8 mouse cellular contexts compared by ENCODE assay signal in genomic region chr5:93206109-93207005, GRCm38 (mm10). TPM values are rescaled to one million over a fixed set of nuclear protein-coding genes. Genes with fewer than 3 reads are reported as not detected.
DNase-seq lines count a peak whose midpoint lies in the region; ATAC-seq and TF ChIP-seq lines count a peak whose summit lies in the region.

Gene Ccni (minus strand): TSS chr5:93206495.
Gene 2010109A12Rik (plus strand): TSS chr5:93206518.

- H3K4me2 ChIP-seq in forebrain, postnatal 0 days (ENCODE audit: low read depth) = peak within 1 kb of the TSS; percentile 68
- H3K4me2 ChIP-seq in lung, embryonic 16.5 days (ENCODE audit: low read depth, low read length) = peak within 1 kb of the TSS; percentile 86

- H3K79me2 ChIP-seq in MEL (ENCODE audit: control insufficient read depth, insufficient read depth, low read length, poor library complexity) = peaks cover 21% of the 10 kb centered on the region

- H3K36me3 ChIP-seq in MEL (ENCODE audit: control insufficient read depth in 1 of 2, insufficient read depth in 2 of 2, low read length in 2 of 2) = peaks cover 6 to 23% of the 10 kb centered on the region in 2 experiments
- H3K36me3 ChIP-seq in forebrain, postnatal 0 days (ENCODE audit: insufficient read depth) = peaks cover 4% of the 10 kb centered on the region; the same call in 1 of the 2 replicates
- H3K36me3 ChIP-seq in lung, embryonic 16.5 days (ENCODE audit: control insufficient read depth, insufficient read depth, low read length) = peaks cover 2% of the 10 kb centered on the region; the same call in 1 of the 2 replicates

- no peaks in the 10 kb centered on the region for H3K9me3 ChIP-seq in MEL (replicated peaks; ENCODE audit: insufficient read depth, low read length)
- H3K9me3 ChIP-seq in forebrain, postnatal 0 days (ENCODE audit: low read length) = no peaks in the 10 kb centered on the region
- H3K9me3 ChIP-seq in lung, embryonic 16.5 days (ENCODE audit: control insufficient read depth, low read length) = no peaks in the 10 kb centered on the region

- peak; percentile 97 for DNase-seq in MEL (ENCODE audit: low read depth, low spot score)
- peak; percentile 96 to 98 for DNase-seq in cerebellum, adult 2 months
- DNase-seq in forebrain, postnatal 0 days = peak; percentile 99
- DNase-seq in layer of hippocampus, adult 9-10 months (ENCODE audit: low spot score) = peak; percentile 96
- peak; percentile 91 for DNase-seq in ovary, postnatal 10 days (ENCODE audit: low spot score)
- peak; percentile 94 to 95 for DNase-seq in thymus, postnatal 10 days (ENCODE audit: low spot score in 2 of 2)

- H3K27me3 ChIP-seq in MEL (ENCODE audit: control insufficient read depth in 1 of 2, insufficient read depth in 2 of 2, low read length in 2 of 2) = no peaks in the 10 kb centered on the region
- H3K27me3 ChIP-seq in cerebellum, adult 2 months (ENCODE audit: control insufficient read depth, insufficient read depth, low read length) = no peaks in the 10 kb centered on the region
- H3K27me3 ChIP-seq in forebrain, postnatal 0 days (ENCODE audit: insufficient read depth, low read length) = no peaks in the 10 kb centered on the region
- H3K27me3 ChIP-seq in lung, embryonic 16.5 days (ENCODE audit: control insufficient read depth, insufficient read depth, low read depth, low read length) = no peaks in the 10 kb centered on the region

- H3K27ac ChIP-seq in MEL (ENCODE audit: control insufficient read depth, low read depth, low read length) = peak within 1 kb of the TSS; percentile 90
- peak within 1 kb of the TSS; percentile 98 for H3K27ac ChIP-seq in cerebellum, adult 2 months (ENCODE audit: insufficient read depth, low read length)
- peak within 1 kb of the TSS; percentile 91 for H3K27ac ChIP-seq in forebrain, postnatal 0 days (ENCODE audit: low read depth, low read length)
- H3K27ac ChIP-seq in lung, embryonic 16.5 days (ENCODE audit: low read length) = peak within 1 kb of the TSS; percentile 97

- peaks cover 0 to 3% of the 10 kb centered on the region in 2 experiments; a peak in 1 of 4 replicates for H3K4me1 ChIP-seq in MEL (ENCODE audit: control insufficient read depth in 1 of 2, insufficient read depth in 2 of 2, low read length in 2 of 2)
- H3K4me1 ChIP-seq in cerebellum, adult 2 months (ENCODE audit: control insufficient read depth, insufficient read depth, low read length) = no peaks in the 10 kb centered on the region; the same call in 1 of the 2 replicates
- peaks cover 14% of the 10 kb centered on the region; the same call in 1 of the 2 replicates for H3K4me1 ChIP-seq in forebrain, postnatal 0 days (ENCODE audit: insufficient read depth)
- peaks cover 10% of the 10 kb centered on the region for H3K4me1 ChIP-seq in lung, embryonic 16.5 days (replicated peaks; ENCODE audit: control insufficient read depth, insufficient read depth, low read length)

- H3K9ac ChIP-seq in MEL (ENCODE audit: control insufficient read depth, low read depth, low read length, poor library complexity, severe bottlenecking) = peak within 1 kb of the TSS; percentile 92
- H3K9ac ChIP-seq in forebrain, postnatal 0 days = peak within 1 kb of the TSS; percentile 85
- peak within 1 kb of the TSS; percentile 97 for H3K9ac ChIP-seq in lung, embryonic 16.5 days (ENCODE audit: low read length)

- TF ChIP-seq CTCF in MEL (IDR thresholded peaks at IDR 0.05 in 2 of 3, conservative IDR thresholded peaks at IDR 0.05 in 1 of 3; ENCODE audit: control insufficient read depth in 1 of 3, insufficient read depth in 1 of 3, low read depth in 2 of 3, low read length in 3 of 3, poor library complexity in 1 of 3, severe bottlenecking in 1 of 3) = no peak
- no peak for TF ChIP-seq CTCF in cerebellum, adult 2 months (IDR thresholded peaks at IDR 0.05; ENCODE audit: borderline replicate concordance, insufficient read depth, low read depth, low read length)
- TF ChIP-seq CTCF in forebrain, postnatal 0 days (IDR thresholded peaks at IDR 0.05; ENCODE audit: low read depth) = 0 out of 2 replicates have a peak, but pooled peaks have one; percentile 1

- no peak for TF ChIP-seq RAD21 in MEL (IDR thresholded peaks at IDR 0.05; ENCODE audit: low read depth, low read length)

- WGBS in cerebellum, adult 2 months = under 1% methylated on average over 79 of the region's 79 CpGs
- 1% methylated on average over 75 of the region's 79 CpGs for WGBS in forebrain, postnatal 0 days
- WGBS in lung, embryonic 16.5 days = under 1% methylated on average over 79 of the region's 79 CpGs

- peak within 1 kb of the TSS; percentile 91 to 93 for H3K4me3 ChIP-seq in MEL (ENCODE audit: control insufficient read depth in 1 of 2, insufficient read depth in 1 of 2, low read depth in 2 of 2, low read length in 2 of 2)
- peak within 1 kb of the TSS; percentile 100 for H3K4me3 ChIP-seq in cerebellum, adult 2 months (replicated peaks; ENCODE audit: insufficient read depth, low read depth, low read length)
- H3K4me3 ChIP-seq in forebrain, postnatal 0 days (ENCODE audit: low read depth, low read length) = peak within 1 kb of the TSS; percentile 86
- peak within 1 kb of the TSS; percentile 88 for H3K4me3 ChIP-seq in lung, embryonic 16.5 days (ENCODE audit: low read length)

- no peak for TF ChIP-seq EP300 in MEL (IDR thresholded peaks at IDR 0.05; ENCODE audit: low read depth in 1 of 2, low read length in 2 of 2)

- ATAC-seq in forebrain, postnatal 0 days = peak; percentile 97
- peak; percentile 93 to 94 for ATAC-seq in hematopoietic stem cell, adult 5-6 weeks (replicated peaks in 1 of 2; ENCODE audit: insufficient read depth in 1 of 2, low FRiP score in 2 of 2, low TSS enrichment in 1 of 2, low read depth in 1 of 2, poor library complexity in 2 of 2, severe bottlenecking in 2 of 2)
- ATAC-seq in lung, embryonic 16.5 days (ENCODE audit: low read depth) = peak; percentile 97

- peak; percentile 53 to 91; a peak in 3 of 4 replicates for TF ChIP-seq POLR2A in MEL (IDR thresholded peaks at IDR 0.05; ENCODE audit: control insufficient read depth in 1 of 2, insufficient read depth in 1 of 2, low read depth in 1 of 2, low read length in 2 of 2, poor library complexity in 1 of 2)
- peak; percentile 73 for TF ChIP-seq POLR2A in cerebellum, adult 2 months (IDR thresholded peaks at IDR 0.05; ENCODE audit: borderline replicate concordance, insufficient read depth, low read length)

TF ChIP-seq in MEL, 35 proteins besides CTCF, POLR2A, EP300 and RAD21 (continues in another document):
- TF ChIP-seq USF1 (IDR thresholded peaks at IDR 0.05; ENCODE audit: low read depth, low read length) (no peak), E2F4 (IDR thresholded peaks at IDR 0.05; ENCODE audit: borderline replicate concordance, low read depth, low read length) (no peak), NRF1 (IDR thresholded peaks at IDR 0.05; ENCODE audit: insufficient read depth, low read depth, low read length, poor library complexity, severe bottlenecking) (peak; percentile 92), MAFK (IDR thresholded peaks at IDR 0.05; ENCODE audit: borderline replicate concordance, low read depth, low read length) (no peak), TBP (IDR thresholded peaks at IDR 0.05; ENCODE audit: low read depth, low read length) (peak; percentile 73), SIN3A (IDR thresholded peaks at IDR 0.05; ENCODE audit: low read length) (peak; percentile 83), MYB (IDR thresholded peaks at IDR 0.05; ENCODE audit: low read depth, low read length) (no peak), MXI1 (IDR thresholded peaks at IDR 0.05; ENCODE audit: low read depth, low read length) (peak; percentile 66), MAX (IDR thresholded peaks at IDR 0.05; ENCODE audit: low read length) (peak; percentile 76), RCOR1 (IDR thresholded peaks at IDR 0.05; ENCODE audit: low read depth, low read length) (0 out of 2 replicates have a peak, but pooled peaks have one; percentile 34), ELF1 (IDR thresholded peaks at IDR 0.05; ENCODE audit: low read depth, low read length) (0 out of 2 replicates have a peak, but pooled peaks have one; percentile 24), GATA1 (IDR thresholded peaks at IDR 0.05; ENCODE audit: low read depth, low read length) (0 out of 2 replicates have a peak, but pooled peaks have one; percentile 25), MAZ (IDR thresholded peaks at IDR 0.05; ENCODE audit: low read depth, low read length) (peak; percentile 29; the same call in 1 of the 2 replicates), POLR2AphosphoS5 (IDR thresholded peaks at IDR 0.05; ENCODE audit: borderline replicate concordance, low read depth, low read length) (peak; percentile 34; the same call in 1 of the 2 replicates), ZKSCAN1 (IDR thresholded peaks at IDR 0.05; ENCODE audit: low read depth, low read length) (no peak), HCFC1 (IDR thresholded peaks at IDR 0.05; ENCODE audit: low read depth, low read length) (peak; percentile 70), KAT2A (conservative IDR thresholded peaks at IDR 0.05; ENCODE audit: low read depth, low read length) (peak; percentile 69), BHLHE40 (IDR thresholded peaks at IDR 0.05; ENCODE audit: borderline replicate concordance, low read depth, low read length) (no peak), ETS1 (IDR thresholded peaks at IDR 0.05; ENCODE audit: low read depth, low read length) (peak; percentile 70; the same call in 1 of the 2 replicates), POLR2AphosphoS2 (IDR thresholded peaks at IDR 0.05; ENCODE audit: low read length) (peak; percentile 80), ZMIZ1 (IDR thresholded peaks at IDR 0.05; ENCODE audit: low read depth, low read length) (peak; percentile 79)

RNA-seq across cellular contexts. Expression of gene Ccni, which starts in this region (rescaled TPM):
- 33.4 and 45.1 TPM in 2 replicates for total RNA-seq in MEL (2012; rRNA removed)
- polyA plus RNA-seq in MEL (2012; ENCODE audit: insufficient read depth in 1 of 2, insufficient read length in 2 of 2, low read depth in 1 of 2, low replicate concordance in 2 of 2, missing spikeins in 1 of 2) = 100 to 1,000 TPM in 1 of 2 experiments, 10 to 100 TPM in 1; 83.2 to 199 TPM
- 176 and 183 TPM in 2 replicates for polyA plus RNA-seq in cerebellum, adult 2 months (2012; rRNA removed)
- 284 and 305 TPM in 2 replicates for total RNA-seq in forebrain, postnatal 0 days (2014; rRNA removed)
- 113 and 133 TPM in 2 replicates for polyA plus RNA-seq in forebrain, postnatal 0 days (2015; fragmentation: Nextera tagmentation; extraction: Ambion mirVana)
- total RNA-seq in hematopoietic stem cell, adult 5-6 weeks (2017) = 173 and 187 TPM in 2 replicates
- 105 and 107 TPM in 2 replicates for polyA plus RNA-seq in lung, embryonic 16.5 days (2015; fragmentation: Nextera tagmentation; extraction: Ambion mirVana)

RNA-seq across cellular contexts. Expression of gene 2010109A12Rik, which starts in this region (rescaled TPM):
- 0.23 and 0.29 TPM in 2 replicates for total RNA-seq in MEL (2012; rRNA removed)
- polyA plus RNA-seq in MEL (2012; ENCODE audit: insufficient read depth in 1 of 2, insufficient read length in 2 of 2, low read depth in 1 of 2, low replicate concordance in 2 of 2, missing spikeins in 1 of 2) = under 1 TPM in 1 of 2 experiments, not detected in 1; 0.21 TPM
- polyA plus RNA-seq in cerebellum, adult 2 months (2012; rRNA removed) = 0.76 and 0.84 TPM in 2 replicates
- 0.46 and 1.1 TPM in 2 replicates for total RNA-seq in forebrain, postnatal 0 days (2014; rRNA removed)
- 0.80 and 1.4 TPM in 2 replicates for polyA plus RNA-seq in forebrain, postnatal 0 days (2015; fragmentation: Nextera tagmentation; extraction: Ambion mirVana)
- 4.8 and 4.9 TPM in 2 replicates for total RNA-seq in hematopoietic stem cell, adult 5-6 weeks (2017)
- polyA plus RNA-seq in lung, embryonic 16.5 days (2015; fragmentation: Nextera tagmentation; extraction: Ambion mirVana) = 1.9 and 3.5 TPM in 2 replicates

Comparison
In these comparisons a context has a peak if more than half of its experiments do, and no peak if none do; other contexts are left out.
1. Peak in every context shown above with its lines: DNase-seq, ATAC-seq, H3K4me3 ChIP-seq and H3K27ac ChIP-seq.